Mouse (Mus musculus) lung, postnatal 0 days (tissue): ENCODE measurements around the gene Rbm20.

Experiments used
- CTCF ChIP-seq: IDR thresholded peaks from 2 replicates; pipeline ENCODE4 v1.5.1; 2016; ENCODE audit warnings: antibody characterized with exemption, mild to moderate bottlenecking
- EP300 ChIP-seq: IDR thresholded peaks from 2 replicates; pipeline ENCODE4 v1.6.1; 2016; ENCODE audit warnings: antibody characterized with exemption, mild to moderate bottlenecking, control low read depth

DNA sequence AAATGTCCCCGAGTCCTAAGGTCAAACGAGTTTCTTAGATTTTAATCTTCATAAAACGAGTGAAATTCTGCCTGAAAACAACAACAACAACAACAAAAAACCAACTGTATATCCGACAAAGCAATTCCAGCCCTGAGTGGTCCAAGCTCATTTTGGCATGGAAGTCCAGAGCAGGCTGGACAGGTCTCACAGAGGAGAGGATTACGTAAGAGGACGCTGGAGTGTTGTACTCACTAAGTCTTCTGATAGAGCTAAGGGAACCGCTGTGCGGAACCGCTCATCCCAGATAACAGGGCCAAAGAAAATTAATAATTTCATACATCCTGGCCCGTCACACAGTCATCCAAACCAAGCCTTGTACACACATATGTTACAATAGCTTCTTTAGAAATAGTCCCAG, 120.7 kb downstream of the Rbm20 start:
- no peak for TF ChIP-seq CTCF
- TF ChIP-seq EP300, result no peak
